Mouse (Mus musculus): ENCODE results near the gene Npcd. TPM values are rescaled to one million over a fixed set of nuclear protein-coding genes. Genes with fewer than 3 reads are reported as not detected.
A peak's percentile ranks its signal among the peaks of the same experiment; 100 is the strongest.

Npcd gene
- polyA plus RNA-seq, 1 experiment from 2014 or later: not detected

GRCm38 (mm10) chr15:79760956-79761355 is 73.1 kb downstream of the Npcd start:
- H3K27ac ChIP-seq: no peak overlapping the region

GRCm38 (mm10) chr15:79757118-79757517 is 76.9 kb downstream of the Npcd start:
- no peak for ATAC-seq
- H3K27me3 ChIP-seq (replicated peaks): no peaks in the 10 kb centered on the region
- H3K4me2 ChIP-seq: no peak overlapping the region
- H3K27ac ChIP-seq: 0 out of 2 replicates have a peak overlapping the region, but pooled peaks have one; percentile 1
- no peak overlapping the region for H3K4me3 ChIP-seq
- no peaks in the 10 kb centered on the region for H3K9me3 ChIP-seq (replicated peaks)
- H3K9ac ChIP-seq: no peak overlapping the region
- H3K36me3 ChIP-seq: peaks cover 7% of the 10 kb centered on the region; the same call in 1 of the 2 replicates
- 58% methylated on average over 3 of the region's 3 CpGs for WGBS (ENCODE audit: insufficient replicate concordance)
- H3K4me1 ChIP-seq: no peaks in the 10 kb centered on the region

More at GRCm38 (mm10) chr15:79760956-79761355, 73.1 kb downstream of the Npcd start:
- Histone ChIP-seq H3K27me3 (replicated peaks) (no peaks in the 10 kb centered on the region), H3K9me3 (replicated peaks) (no peaks in the 10 kb centered on the region), H3K4me3 (no peak overlapping the region), H3K36me3 (peaks cover 7% of the 10 kb centered on the region; the same call in 1 of the 2 replicates), H3K4me1 (no peaks in the 10 kb centered on the region), H3K4me2 (no peak overlapping the region), H3K9ac (no peak overlapping the region)
- WGBS (ENCODE audit: insufficient replicate concordance): 76% methylated on average over 6 of the region's 6 CpGs
- no peak for ATAC-seq

GRCm38 (mm10) chr15:79755977-79756625 is 77.9 kb downstream of the Npcd start:
- Histone ChIP-seq H3K27me3 (replicated peaks) (no peaks in the 10 kb centered on the region), H3K4me1 (no peaks in the 10 kb centered on the region; the same call in 1 of the 2 replicates), H3K27ac (no peak overlapping the region), H3K4me3 (no peak overlapping the region), H3K4me2 (no peak overlapping the region), H3K9me3 (replicated peaks) (no peaks in the 10 kb centered on the region), H3K9ac (no peak overlapping the region), H3K36me3 (no peaks in the 10 kb centered on the region)
- no peak for ATAC-seq
- 69% methylated on average over 8 of the region's 8 CpGs for WGBS (ENCODE audit: insufficient replicate concordance)

GRCm38 (mm10) chr15:79755176-79755575 is 78.9 kb downstream of the Npcd start:
- no peaks in the 10 kb centered on the region for H3K27me3 ChIP-seq (replicated peaks)
- no peak overlapping the region for H3K9ac ChIP-seq
- ATAC-seq: no peak
- no peaks in the 10 kb centered on the region; the same call in 1 of the 2 replicates for H3K4me1 ChIP-seq
- no peak overlapping the region for H3K4me3 ChIP-seq
- no peaks in the 10 kb centered on the region for H3K9me3 ChIP-seq (replicated peaks)
- WGBS (ENCODE audit: insufficient replicate concordance): 58% methylated on average over 4 of the region's 4 CpGs
- no peaks in the 10 kb centered on the region for H3K36me3 ChIP-seq
- H3K4me2 ChIP-seq: no peak overlapping the region
- no peak overlapping the region for H3K27ac ChIP-seq

- Histone ChIP-seq H3K27ac (no peak overlapping the region), H3K9me3 (replicated peaks) (no peaks in the 10 kb centered on the region), H3K36me3 (no peaks in the 10 kb centered on the region), H3K4me2 (no peak overlapping the region), H3K27me3 (replicated peaks) (no peaks in the 10 kb centered on the region), H3K4me3 (no peak overlapping the region), H3K4me1 (no peaks in the 10 kb centered on the region; the same call in 1 of the 2 replicates), H3K9ac (no peak overlapping the region)
- 47% methylated on average over 4 of the region's 4 CpGs for WGBS (ENCODE audit: insufficient replicate concordance)
- no peak for ATAC-seq
Measured at GRCm38 (mm10) chr15:79753873-79754272, 80.2 kb downstream of the Npcd start.

GRCm38 (mm10) chr15:79753420-79753752 is 80.7 kb downstream of the Npcd start:
- 77% methylated on average over 3 of the region's 3 CpGs for WGBS (ENCODE audit: insufficient replicate concordance)
- H3K4me3 ChIP-seq: no peak overlapping the region
- no peak for ATAC-seq
- no peaks in the 10 kb centered on the region for H3K9me3 ChIP-seq (replicated peaks)
- no peak overlapping the region for H3K27ac ChIP-seq
- H3K4me2 ChIP-seq: no peak overlapping the region
- no peaks in the 10 kb centered on the region; the same call in 1 of the 2 replicates for H3K4me1 ChIP-seq
- H3K9ac ChIP-seq: no peak overlapping the region
- H3K36me3 ChIP-seq: no peaks in the 10 kb centered on the region
- no peaks in the 10 kb centered on the region for H3K27me3 ChIP-seq (replicated peaks)

- Histone ChIP-seq H3K36me3 (no peaks in the 10 kb centered on the region), H3K9me3 (replicated peaks) (no peaks in the 10 kb centered on the region), H3K27me3 (replicated peaks) (0 out of 2 replicates have a peak, but pooled peaks cover 3% of the 10 kb centered on the region), H3K27ac (no peak overlapping the region), H3K9ac (no peak overlapping the region), H3K4me2 (no peak overlapping the region), H3K4me1 (no peaks in the 10 kb centered on the region; the same call in 1 of the 2 replicates), H3K4me3 (no peak overlapping the region)
- WGBS (ENCODE audit: insufficient replicate concordance): 20% methylated on average over 11 of the region's 11 CpGs
- no peak for ATAC-seq
Measured at GRCm38 (mm10) chr15:79752742-79753419, 81.2 kb downstream of the Npcd start.

- no peak overlapping the region for H3K27ac ChIP-seq
- H3K4me2 ChIP-seq: no peak overlapping the region
Measured at GRCm38 (mm10) chr15:79751772-79752171, 82.3 kb downstream of the Npcd start.

GRCm38 (mm10) chr15:79750266-79750665 is 83.8 kb downstream of the Npcd start:
- ATAC-seq: no peak
- 74% methylated on average over 8 of the region's 8 CpGs for WGBS (ENCODE audit: insufficient replicate concordance)
- Histone ChIP-seq H3K27me3 (replicated peaks) (0 out of 2 replicates have a peak, but pooled peaks cover 3% of the 10 kb centered on the region), H3K36me3 (no peaks in the 10 kb centered on the region), H3K9me3 (replicated peaks) (no peaks in the 10 kb centered on the region), H3K9ac (no peak overlapping the region), H3K4me2 (no peak overlapping the region), H3K4me3 (no peak overlapping the region), H3K27ac (no peak overlapping the region), H3K4me1 (no peaks in the 10 kb centered on the region; the same call in 1 of the 2 replicates)

More at GRCm38 (mm10) chr15:79751772-79752171, 82.3 kb downstream of the Npcd start:
- WGBS (ENCODE audit: insufficient replicate concordance): 67% methylated on average over 17 of the region's 17 CpGs
- Histone ChIP-seq H3K9me3 (replicated peaks) (no peaks in the 10 kb centered on the region), H3K4me3 (no peak overlapping the region), H3K9ac (no peak overlapping the region), H3K4me1 (no peaks in the 10 kb centered on the region; the same call in 1 of the 2 replicates), H3K27me3 (replicated peaks) (0 out of 2 replicates have a peak, but pooled peaks cover 3% of the 10 kb centered on the region), H3K36me3 (no peaks in the 10 kb centered on the region)
- ATAC-seq: no peak

GRCm38 (mm10) chr15:79749162-79749561 is 84.9 kb downstream of the Npcd start:
- H3K27ac ChIP-seq: no peak overlapping the region
- H3K27me3 ChIP-seq (replicated peaks): 0 out of 2 replicates have a peak, but pooled peaks cover 4% of the 10 kb centered on the region
- no peaks in the 10 kb centered on the region; the same call in 1 of the 2 replicates for H3K4me1 ChIP-seq
- H3K9ac ChIP-seq: no peak overlapping the region
- no peaks in the 10 kb centered on the region for H3K9me3 ChIP-seq (replicated peaks)
- no peak overlapping the region for H3K4me2 ChIP-seq
- 73% methylated on average over 7 of the region's 7 CpGs for WGBS (ENCODE audit: insufficient replicate concordance)
- ATAC-seq: no peak
- H3K36me3 ChIP-seq: no peaks in the 10 kb centered on the region
- H3K4me3 ChIP-seq: no peak overlapping the region

GRCm38 (mm10) chr15:79747998-79748397 is 86.0 kb downstream of the Npcd start:
- no peaks in the 10 kb centered on the region for H3K36me3 ChIP-seq
- H3K4me1 ChIP-seq: peaks cover 4% of the 10 kb centered on the region
- 57% methylated on average over 11 of the region's 11 CpGs for WGBS (ENCODE audit: insufficient replicate concordance)
- no peaks in the 10 kb centered on the region for H3K9me3 ChIP-seq (replicated peaks)
- H3K9ac ChIP-seq: no peak overlapping the region
- ATAC-seq: no peak
- no peak overlapping the region for H3K27ac ChIP-seq
- H3K4me3 ChIP-seq: no peak overlapping the region
- H3K4me2 ChIP-seq: no peak overlapping the region
- 0 out of 2 replicates have a peak, but pooled peaks cover 6% of the 10 kb centered on the region for H3K27me3 ChIP-seq (replicated peaks)

GRCm38 (mm10) chr15:79745883-79746282 is 88.2 kb downstream of the Npcd start:
- WGBS (ENCODE audit: insufficient replicate concordance): 58% methylated on average over 5 of the region's 5 CpGs
- H3K4me1 ChIP-seq: peaks cover 18% of the 10 kb centered on the region
- ATAC-seq: no peak

More at GRCm38 (mm10) chr15:79745883-79746282, 88.2 kb downstream of the Npcd start:
- 0 out of 2 replicates have a peak, but pooled peaks cover 6% of the 10 kb centered on the region for H3K27me3 ChIP-seq (replicated peaks)
- no peak overlapping the region for H3K4me2 ChIP-seq
- no peak overlapping the region for H3K4me3 ChIP-seq
- H3K9me3 ChIP-seq (replicated peaks): no peaks in the 10 kb centered on the region
- no peak overlapping the region for H3K9ac ChIP-seq
- no peak overlapping the region for H3K27ac ChIP-seq
- no peaks in the 10 kb centered on the region for H3K36me3 ChIP-seq
